Mouse (Mus musculus) MEL (cell line): ENCODE measurements around the gene Sgsm3. TPM values are rescaled to one million over a fixed set of nuclear protein-coding genes. Genes with fewer than 3 reads are reported as not detected.

Experiments used
- DNase-seq: peaks from one replicate; pipeline ENCODE4 v3.0.0; 2011; ENCODE audit warnings: low read depth, low spot score
- H3K27ac ChIP-seq: 2 replicates; pipeline ENCODE4 v1.5.1; 2012; ENCODE audit warnings: low read depth, mild to moderate bottlenecking, control low read depth, low read length, moderate library complexity; ENCODE audit not compliant: control insufficient read depth
- H3K27me3 ChIP-seq, 2 experiments: fragments of 150-350 bp in 1 of 2; sonication (generic) in 1 of 2; 2 replicates each; pipeline ENCODE4 v1.6.1; 2012; ENCODE audit warnings: low read length in 2 of 2, mild to moderate bottlenecking in 2 of 2, improper control_type of control experiment in 1 of 2, moderate library complexity in 1 of 2; ENCODE audit not compliant: insufficient read depth in 2 of 2, control insufficient read depth in 1 of 2
- H3K36me3 ChIP-seq, 2 experiments: 2 replicates each; pipeline ENCODE4 v1.6.1; 2012 to 2014; ENCODE audit warnings: low read length in 2 of 2, improper control_type of control experiment in 1 of 2, inconsistent platforms in 1 of 2, mild to moderate bottlenecking in 1 of 2; ENCODE audit not compliant: insufficient read depth in 2 of 2, control insufficient read depth in 1 of 2
- H3K4me1 ChIP-seq, 2 experiments: fragments of 150-350 bp in 1 of 2; sonication (generic) in 1 of 2; 2 replicates each; pipeline ENCODE4 v1.6.1; 2012; ENCODE audit warnings: low read length in 2 of 2, improper control_type of control experiment in 1 of 2, mild to moderate bottlenecking in 1 of 2; ENCODE audit not compliant: insufficient read depth in 2 of 2, control insufficient read depth in 1 of 2
- H3K4me3 ChIP-seq, 2 experiments: fragments of 150-350 bp in 1 of 2; sonication (generic) in 1 of 2; 2 replicates each; pipeline ENCODE4 v1.5.1; 2012; ENCODE audit warnings: low read depth in 2 of 2, low read length in 2 of 2, mild to moderate bottlenecking in 2 of 2, moderate library complexity in 2 of 2, control low read depth in 1 of 2, improper control_type of control experiment in 1 of 2; ENCODE audit not compliant: control insufficient read depth in 1 of 2, insufficient read depth in 1 of 2
- H3K79me2 ChIP-seq: 2 replicates; pipeline ENCODE4 v1.6.1; 2012; ENCODE audit warnings: mild to moderate bottlenecking, low read length, moderate library complexity; ENCODE audit not compliant: control insufficient read depth, poor library complexity, insufficient read depth
- H3K9ac ChIP-seq: 2 replicates; pipeline ENCODE4 v1.6.1; 2012; ENCODE audit warnings: low read depth, mild to moderate bottlenecking, control low read depth, low read length, moderate library complexity; ENCODE audit not compliant: control insufficient read depth, poor library complexity, severe bottlenecking
- H3K9me3 ChIP-seq: fragments of 150-350 bp; sonication (generic); replicated peaks from 2 replicates; pipeline ENCODE4 v1.6.1; 2012; ENCODE audit warnings: mild to moderate bottlenecking, low read length, improper control_type of control experiment, moderate library complexity; ENCODE audit not compliant: insufficient read depth
- CTCF ChIP-seq, 3 experiments: IDR thresholded peaks in 2 of 3; conservative IDR thresholded peaks in 1 of 3; 2 replicates each; pipeline ENCODE4 v1.5.1; 2011 to 2012; ENCODE audit warnings: low read length in 3 of 3, low read depth in 2 of 3, mild to moderate bottlenecking in 2 of 3, improper control_type of control experiment in 1 of 3, inconsistent platforms in 1 of 3, mixed read lengths in 1 of 3, moderate library complexity in 1 of 3; ENCODE audit not compliant: control insufficient read depth in 1 of 3, insufficient read depth in 1 of 3, poor library complexity in 1 of 3, severe bottlenecking in 1 of 3
- E2F4 ChIP-seq: IDR thresholded peaks from 2 replicates; pipeline ENCODE4 v1.6.1; 2011; ENCODE audit warnings: low read depth, low read length, improper control_type of control experiment, borderline replicate concordance
- GATA1 ChIP-seq: IDR thresholded peaks from 2 replicates; pipeline ENCODE4 v1.6.1; 2011; ENCODE audit warnings: low read depth, low read length, improper control_type of control experiment
- HCFC1 ChIP-seq: IDR thresholded peaks from 2 replicates; pipeline ENCODE4 v1.6.1; 2012; ENCODE audit warnings: low read depth, mild to moderate bottlenecking, inconsistent platforms, low read length, improper control_type of control experiment, moderate library complexity
- MAFK ChIP-seq: IDR thresholded peaks from 2 replicates; pipeline ENCODE4 v1.6.1; 2011; ENCODE audit warnings: low read depth, mild to moderate bottlenecking, low read length, improper control_type of control experiment, borderline replicate concordance
- MAZ ChIP-seq: IDR thresholded peaks from 2 replicates; pipeline ENCODE4 v1.6.1; 2012; ENCODE audit warnings: low read depth, mild to moderate bottlenecking, inconsistent platforms, low read length, improper control_type of control experiment
- MYB ChIP-seq: IDR thresholded peaks from 2 replicates; pipeline ENCODE4 v1.6.1; 2011; ENCODE audit warnings: mild to moderate bottlenecking, low read depth, low read length, improper control_type of control experiment
- MYC ChIP-seq: IDR thresholded peaks from 2 replicates; pipeline ENCODE4 v1.6.1; 2011; ENCODE audit warnings: low read depth, mild to moderate bottlenecking, low read length, improper control_type of control experiment, moderate library complexity
- NELFE ChIP-seq: IDR thresholded peaks from 2 replicates; pipeline ENCODE4 v1.6.1; 2011; ENCODE audit warnings: low read depth, low read length, improper control_type of control experiment
- POLR2A ChIP-seq, 2 experiments: IDR thresholded peaks; 2 replicates each; pipeline ENCODE4 v1.6.1; 2011 to 2012; ENCODE audit warnings: low read length in 2 of 2, mild to moderate bottlenecking in 2 of 2, control low read depth in 1 of 2, improper control_type of control experiment in 1 of 2, low read depth in 1 of 2, moderate library complexity in 1 of 2; ENCODE audit not compliant: control insufficient read depth in 1 of 2, insufficient read depth in 1 of 2, poor library complexity in 1 of 2
- POLR2AphosphoS2 ChIP-seq: IDR thresholded peaks from 2 replicates; pipeline ENCODE4 v1.6.1; 2011; ENCODE audit warnings: low read length, improper control_type of control experiment
- POLR2AphosphoS5 ChIP-seq: IDR thresholded peaks from 2 replicates; pipeline ENCODE4 v1.6.1; 2012; ENCODE audit warnings: low read depth, borderline replicate concordance, mild to moderate bottlenecking, inconsistent platforms, low read length, moderate library complexity, mixed read lengths
- RAD21 ChIP-seq: IDR thresholded peaks from 2 replicates; pipeline ENCODE4 v1.6.1; 2011; ENCODE audit warnings: mild to moderate bottlenecking, low read depth, low read length, improper control_type of control experiment
- RCOR1 ChIP-seq: IDR thresholded peaks from 2 replicates; pipeline ENCODE4 v1.6.1; 2012; ENCODE audit warnings: low read depth, mild to moderate bottlenecking, inconsistent platforms, low read length, improper control_type of control experiment
- SIN3A ChIP-seq: IDR thresholded peaks from 2 replicates; pipeline ENCODE4 v1.6.1; 2012; ENCODE audit warnings: low read length, improper control_type of control experiment, inconsistent platforms
- SMC3 ChIP-seq: IDR thresholded peaks from 2 replicates; pipeline ENCODE4 v1.6.1; 2011; ENCODE audit warnings: low read depth, low read length, improper control_type of control experiment
- TAL1 ChIP-seq: IDR thresholded peaks from 2 replicates; pipeline ENCODE4 v1.6.1; 2012; ENCODE audit warnings: mild to moderate bottlenecking, inconsistent platforms, low read length, moderate library complexity, mixed read lengths
- TBP ChIP-seq: IDR thresholded peaks from 2 replicates; pipeline ENCODE4 v1.8.0; 2011; ENCODE audit warnings: low read depth, low read length, improper control_type of control experiment
- ZC3H11A ChIP-seq: IDR thresholded peaks from 2 replicates; pipeline ENCODE4 v1.6.1; 2012; ENCODE audit warnings: low read depth, mild to moderate bottlenecking, inconsistent platforms, low read length, improper control_type of control experiment
- ZMIZ1 ChIP-seq: IDR thresholded peaks from 2 replicates; pipeline ENCODE4 v1.6.1; 2012; ENCODE audit warnings: low read depth, mild to moderate bottlenecking, inconsistent platforms, low read length, improper control_type of control experiment, moderate library complexity
- ZNF384 ChIP-seq: IDR thresholded peaks from 2 replicates; pipeline ENCODE4 v1.6.1; 2012; ENCODE audit warnings: low read depth, mild to moderate bottlenecking, inconsistent platforms, low read length, improper control_type of control experiment
- polyA plus RNA-seq, 2 experiments: library from polyadenylated mRNA; stranded (reverse) in 1 of 2; unstranded in 1 of 2; fragments of >175 nt in 1 of 2; fragments of >200 nt in 1 of 2; gene quantifications; 2 replicates each; pipeline versions ENCODE4 v1.2.1 to v1.2.4; 2012; ENCODE audit warnings: low replicate concordance in 2 of 2, low read depth in 1 of 2; ENCODE audit not compliant: insufficient read length in 2 of 2, insufficient read depth in 1 of 2, missing spikeins in 1 of 2
- total RNA-seq: library from RNA; depleted of rRNA; stranded (reverse); fragments of 300-350 nt; gene quantifications from 2 replicates; pipeline ENCODE4 v1.2.3, GENCODE M21; 2012

Gene Sgsm3
- total and polyA plus RNA-seq, 3 experiments, result 33.0 to 39.5 TPM; not detected in 1

GRCm38 (mm10) chr15:80941468-80942040, 36.0 kb upstream of the Sgsm3 start:
- TF ChIP-seq E2F4 (no peak), HCFC1 (no peak), POLR2AphosphoS5 (no peak), MYB (no peak), GATA1 (no peak), POLR2A (IDR thresholded peaks at IDR 0.05; ENCODE audit: control insufficient read depth in 1 of 2, insufficient read depth in 1 of 2, low read depth in 1 of 2, low read length in 2 of 2, poor library complexity in 1 of 2) (no peak), SMC3 (no peak), MYC (no peak)
- DNase-seq, result no peak
- Histone ChIP-seq H3K27ac (no peak overlapping the region), H3K9ac (no peak overlapping the region), H3K79me2 (no peaks in the 10 kb centered on the region), H3K36me3 (peaks cover 0 to 3% of the 10 kb centered on the region in 2 experiments; a peak in 1 of 4 replicates), H3K9me3 (no peaks in the 10 kb centered on the region), H3K4me3 (no peak overlapping the region), H3K27me3 (no peaks in the 10 kb centered on the region), H3K4me1 (peaks cover 3 to 4% of the 10 kb centered on the region in 2 experiments)

DNA sequence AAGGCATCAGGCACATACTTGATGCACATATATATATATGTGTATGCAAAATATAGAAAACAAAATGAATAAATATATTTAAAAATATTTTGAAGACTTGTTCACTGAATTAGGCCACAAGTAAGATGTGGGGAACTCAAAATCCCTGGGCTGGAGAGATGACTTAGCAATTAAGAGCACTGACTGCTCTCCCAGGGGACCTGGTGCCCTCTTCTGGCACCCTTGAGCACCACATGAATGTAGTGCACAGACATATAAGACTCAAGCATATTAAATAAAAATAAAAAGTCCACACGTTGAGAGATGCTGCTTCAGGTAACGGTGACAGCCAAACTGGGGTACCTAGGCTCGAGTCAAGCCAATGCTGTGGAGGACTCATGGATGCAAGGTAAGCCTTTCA, 31.7 kb upstream of the Sgsm3 start:
- H3K4me3 ChIP-seq, result no peak overlapping the region
- no peaks in the 10 kb centered on the region for H3K9me3 ChIP-seq
- TF ChIP-seq ZNF384, result no peak
- TF ChIP-seq SIN3A, result peak; percentile 58; the same call in 1 of the 2 replicates
- TF ChIP-seq ZMIZ1, result no peak
- peak; percentile 72 to 89 (median 81) for TF ChIP-seq CTCF (IDR thresholded peaks at IDR 0.05 in 2 of 3, conservative IDR thresholded peaks at IDR 0.05 in 1 of 3; ENCODE audit: control insufficient read depth in 1 of 3, insufficient read depth in 1 of 3, low read depth in 2 of 3, low read length in 3 of 3, poor library complexity in 1 of 3, severe bottlenecking in 1 of 3)
- no peak for TF ChIP-seq TBP
- peak; percentile 91 for TF ChIP-seq ZC3H11A
- no peak for TF ChIP-seq POLR2AphosphoS2
- TF ChIP-seq SMC3, result peak; percentile 90
- no peak for TF ChIP-seq HCFC1
- TF ChIP-seq TAL1, result no peak
- TF ChIP-seq NELFE, result no peak
- TF ChIP-seq MAZ, result no peak
- peak; percentile 93 for TF ChIP-seq RAD21
- TF ChIP-seq MAFK, result peak; percentile 57; the same call in 1 of the 2 replicates
- no peak for TF ChIP-seq RCOR1
- peak; percentile 91 for DNase-seq
- H3K79me2 ChIP-seq, result peaks cover 25% of the 10 kb centered on the region
- no peak overlapping the region for H3K9ac ChIP-seq
- peaks cover under 1 to 12% of the 10 kb centered on the region in 2 experiments; a peak in 3 of 4 replicates for H3K36me3 ChIP-seq
- peaks cover 8 to 19% of the 10 kb centered on the region in 2 experiments for H3K4me1 ChIP-seq
- no peak overlapping the region for H3K27ac ChIP-seq
- H3K27me3 ChIP-seq, result no peaks in the 10 kb centered on the region
